Mouse (Mus musculus): ENCODE data around the gene Slc17a4.

DNA sequence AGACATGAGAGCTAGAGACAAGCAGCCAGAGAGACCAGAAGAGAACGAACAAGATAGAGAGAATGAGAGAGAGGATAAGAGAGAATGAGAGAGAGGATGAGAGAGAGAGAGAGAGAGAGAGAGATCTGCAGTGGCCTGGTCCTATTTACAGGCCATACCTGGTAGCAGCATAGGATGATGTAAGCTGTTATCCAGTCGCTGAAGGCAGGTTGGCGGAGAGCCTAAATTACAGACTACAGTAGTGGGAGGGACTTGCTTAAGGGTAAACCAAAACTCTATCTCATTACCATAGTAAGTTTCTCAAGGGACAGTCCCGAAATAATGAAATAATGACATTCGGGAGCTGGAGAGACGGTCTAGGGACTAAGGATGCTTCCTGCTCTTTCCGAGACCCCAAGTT is 47.4 kb downstream of the Slc17a4 start, which contains the start of gene Slc17a1:
- TF ChIP-seq CTCF (IDR thresholded peaks at IDR 0.05; ENCODE audit: control insufficient read depth, insufficient read depth, insufficient replicate concordance, low read depth, low read length) (no peak), POLR2A (IDR thresholded peaks at IDR 0.05; ENCODE audit: control insufficient read depth, low read depth, low read length) (no peak)

Data from testis, adult 2 months (tissue).